Mouse (Mus musculus): ENCODE data around the gene Polr3h. TPM values are rescaled to one million over a fixed set of nuclear protein-coding genes. Genes with fewer than 3 reads are reported as not detected.

Polr3h gene
- polyA plus RNA-seq, 1 experiment from 2014 or later: 80.1 TPM

GRCm38 (mm10) chr15:81885418-81885934 lies 40.6 kb downstream of the Polr3h start:
- peak; percentile 72 for ATAC-seq (replicated peaks; ENCODE audit: low FRiP score)
- H3K4me2 ChIP-seq: 0 out of 2 replicates have a peak overlapping the region, but pooled peaks have one; percentile 10
- H3K36me3 ChIP-seq: peaks cover 32% of the 10 kb centered on the region
- no peaks in the 10 kb centered on the region for H3K27me3 ChIP-seq
- H3K27ac ChIP-seq: peak overlapping the region; percentile 63
- H3K9me3 ChIP-seq (replicated peaks): no peaks in the 10 kb centered on the region
- no peak overlapping the region for H3K9ac ChIP-seq
- peaks cover 20% of the 10 kb centered on the region for H3K4me1 ChIP-seq
- WGBS: 35% methylated on average over 3 of the region's 3 CpGs
- no peak overlapping the region for H3K4me3 ChIP-seq (replicated peaks)

GRCm38 (mm10) chr15:81882348-81882747 lies 43.7 kb downstream of the Polr3h start:
- Histone ChIP-seq H3K36me3 (peaks cover 16% of the 10 kb centered on the region), H3K9ac (no peak overlapping the region), H3K27ac (no peak overlapping the region), H3K4me2 (no peak overlapping the region), H3K4me3 (replicated peaks) (no peak overlapping the region), H3K4me1 (peaks cover 28% of the 10 kb centered on the region), H3K9me3 (replicated peaks) (no peaks in the 10 kb centered on the region), H3K27me3 (no peaks in the 10 kb centered on the region)
- 82% methylated on average over 3 of the region's 3 CpGs for WGBS
- no peak for ATAC-seq (replicated peaks; ENCODE audit: low FRiP score)

- no peaks in the 10 kb centered on the region for H3K9me3 ChIP-seq (replicated peaks)
- H3K27me3 ChIP-seq: no peaks in the 10 kb centered on the region
- H3K4me3 ChIP-seq (replicated peaks): no peak overlapping the region
- H3K9ac ChIP-seq: no peak overlapping the region
- peaks cover 16% of the 10 kb centered on the region for H3K4me1 ChIP-seq
- H3K27ac ChIP-seq: 0 out of 2 replicates have a peak overlapping the region, but pooled peaks have one; percentile 5
- H3K36me3 ChIP-seq: peaks cover 12% of the 10 kb centered on the region
- no peak overlapping the region for H3K4me2 ChIP-seq
- no peak for ATAC-seq (replicated peaks; ENCODE audit: low FRiP score)
- 69% methylated on average over 5 of the region's 5 CpGs for WGBS
Observed at GRCm38 (mm10) chr15:81879531-81880401, 46.3 kb downstream of the Polr3h start.

GRCm38 (mm10) chr15:81872262-81873136 lies 53.5 kb downstream of the Polr3h start, which contains the start of gene Aco2:
Aco2 (plus strand) TSS chr15:81872309.
- peak; percentile 87 for ATAC-seq (replicated peaks; ENCODE audit: low FRiP score)
- peaks cover 23% of the 10 kb centered on the region for H3K4me1 ChIP-seq
- H3K4me2 ChIP-seq: peak within 1 kb of the TSS; percentile 81
- H3K36me3 ChIP-seq: peaks cover 41% of the 10 kb centered on the region
- WGBS: under 1% methylated on average over 53 of the region's 53 CpGs
- H3K27ac ChIP-seq: peak within 1 kb of the TSS; percentile 99
- no peaks in the 10 kb centered on the region for H3K9me3 ChIP-seq (replicated peaks)
- H3K4me3 ChIP-seq (replicated peaks): peak within 1 kb of the TSS; percentile 100
- peak within 1 kb of the TSS; percentile 93 for H3K9ac ChIP-seq
- H3K27me3 ChIP-seq: no peaks in the 10 kb centered on the region

GRCm38 (mm10) chr15:81871604-81872261 lies 54.3 kb downstream of the Polr3h start, which contains the start of gene Phf5a:
Phf5a (minus strand) TSS chr15:81871911.
- Histone ChIP-seq H3K9ac (peak within 1 kb of the TSS; percentile 93), H3K27ac (peak within 1 kb of the TSS; percentile 99), H3K4me2 (peak within 1 kb of the TSS; percentile 81)

GRCm38 (mm10) chr15:81869985-81870384 lies 56.1 kb downstream of the Polr3h start:
- no peak overlapping the region for H3K4me2 ChIP-seq
- H3K27me3 ChIP-seq: no peaks in the 10 kb centered on the region
- H3K4me1 ChIP-seq: peaks cover 23% of the 10 kb centered on the region
- peak overlapping the region; percentile 100; the same call in 1 of the 2 replicates for H3K4me3 ChIP-seq (replicated peaks)
- H3K27ac ChIP-seq: no peak overlapping the region
- H3K36me3 ChIP-seq: peaks cover 63% of the 10 kb centered on the region
- WGBS: 97% methylated on average over 5 of the region's 5 CpGs
- H3K9ac ChIP-seq: no peak overlapping the region
- no peaks in the 10 kb centered on the region for H3K9me3 ChIP-seq (replicated peaks)
- ATAC-seq (replicated peaks; ENCODE audit: low FRiP score): no peak

More at GRCm38 (mm10) chr15:81871604-81872261, 54.3 kb downstream of the Polr3h start, which contains the start of gene Phf5a:
- WGBS: under 1% methylated on average over 30 of the region's 30 CpGs
- Histone ChIP-seq H3K4me3 (replicated peaks) (peak within 1 kb of the TSS; percentile 100), H3K4me1 (peaks cover 23% of the 10 kb centered on the region), H3K27me3 (no peaks in the 10 kb centered on the region), H3K9me3 (replicated peaks) (no peaks in the 10 kb centered on the region), H3K36me3 (peaks cover 46% of the 10 kb centered on the region)
- peak; percentile 88 for ATAC-seq (replicated peaks; ENCODE audit: low FRiP score)

GRCm38 (mm10) chr15:81864238-81864637 lies 61.8 kb downstream of the Polr3h start:
- Histone ChIP-seq H3K4me2 (no peak overlapping the region), H3K9ac (no peak overlapping the region), H3K4me1 (peaks cover 8% of the 10 kb centered on the region; the same call in 1 of the 2 replicates), H3K36me3 (peaks cover 55% of the 10 kb centered on the region), H3K9me3 (replicated peaks) (no peaks in the 10 kb centered on the region), H3K27me3 (no peaks in the 10 kb centered on the region), H3K4me3 (replicated peaks) (no peak overlapping the region), H3K27ac (no peak overlapping the region)
- ATAC-seq (replicated peaks; ENCODE audit: low FRiP score): no peak
- 92% methylated on average over 7 of the region's 7 CpGs for WGBS

- H3K4me3 ChIP-seq (replicated peaks): peak overlapping the region; percentile 69; the same call in 1 of the 2 replicates
Observed at GRCm38 (mm10) chr15:81860471-81861135, 65.4 kb downstream of the Polr3h start.

GRCm38 (mm10) chr15:81859330-81860255 lies 66.4 kb downstream of the Polr3h start:
- Histone ChIP-seq H3K4me3 (replicated peaks) (peak overlapping the region; percentile 69), H3K36me3 (peaks cover 11% of the 10 kb centered on the region), H3K27me3 (no peaks in the 10 kb centered on the region), H3K9ac (peak overlapping the region; percentile 66), H3K4me2 (peak overlapping the region; percentile 88), H3K27ac (peak overlapping the region; percentile 99), H3K9me3 (replicated peaks) (no peaks in the 10 kb centered on the region), H3K4me1 (peaks cover 31% of the 10 kb centered on the region)
- ATAC-seq (replicated peaks; ENCODE audit: low FRiP score): peak; percentile 81
- WGBS: under 1% methylated on average over 39 of the region's 39 CpGs

More at GRCm38 (mm10) chr15:81860471-81861135, 65.4 kb downstream of the Polr3h start:
- 37% methylated on average over 8 of the region's 8 CpGs for WGBS
- no peaks in the 10 kb centered on the region for H3K9me3 ChIP-seq (replicated peaks)
- peak overlapping the region; percentile 99 for H3K27ac ChIP-seq
- H3K9ac ChIP-seq: no peak overlapping the region
- no peaks in the 10 kb centered on the region for H3K27me3 ChIP-seq
- H3K4me1 ChIP-seq: peaks cover 24% of the 10 kb centered on the region
- peak overlapping the region; percentile 88 for H3K4me2 ChIP-seq
- no peak for ATAC-seq (replicated peaks; ENCODE audit: low FRiP score)
- peaks cover 18% of the 10 kb centered on the region for H3K36me3 ChIP-seq
